Mouse (Mus musculus) myocyte (in vitro differentiated cells): Measurements from ENCODE around the gene Mdm2. TPM values are rescaled to one million over a fixed set of nuclear protein-coding genes. Genes with fewer than 3 reads are reported as not detected.

Source experiments
- H3K27me3 ChIP-seq: one replicate; pipeline ENCODE4 v1.6.1; 2011; ENCODE audit not compliant: control insufficient read depth, insufficient read depth, insufficient read length
- H3K36me3 ChIP-seq: one replicate; pipeline ENCODE4 v1.6.1; 2011; ENCODE audit not compliant: control insufficient read depth, insufficient read depth
- H3K4me2 ChIP-seq: one replicate; pipeline ENCODE4 v1.6.1; 2011; ENCODE audit warnings: low read depth, control low read depth
- H3K4me3 ChIP-seq: one replicate; pipeline ENCODE4 v1.5.1; 2011; ENCODE audit warnings: mild to moderate bottlenecking, control low read depth, moderate library complexity
- H3K79me2 ChIP-seq: one replicate; pipeline ENCODE4 v1.6.1; 2011; ENCODE audit not compliant: control insufficient read depth, insufficient read depth
- H3ac ChIP-seq: one replicate; pipeline ENCODE4 v1.6.1; 2011; ENCODE audit not compliant: control insufficient read depth, insufficient read length
- CEBPB ChIP-seq: IDR thresholded peaks from 2 replicates; pipeline ENCODE4 v1.6.1; 2011; ENCODE audit warnings: mild to moderate bottlenecking, moderate library complexity; ENCODE audit not compliant: poor library complexity, insufficient read depth, severe bottlenecking
- E2F4 ChIP-seq: IDR thresholded peaks from one replicate; pipeline ENCODE4 v1.6.1; 2011; ENCODE audit warnings: mild to moderate bottlenecking, control low read depth, moderate library complexity; ENCODE audit not compliant: insufficient read depth
- MAX ChIP-seq: IDR thresholded peaks from one replicate; pipeline ENCODE4 v1.6.1; 2011; ENCODE audit warnings: low read depth, mild to moderate bottlenecking, control low read depth
- MYOD1 ChIP-seq, 3 experiments: IDR thresholded peaks; one replicate each; pipeline ENCODE4 v1.6.1; 2011; ENCODE audit warnings: control low read depth in 2 of 3, low read depth in 2 of 3, mild to moderate bottlenecking in 2 of 3, moderate library complexity in 1 of 3; ENCODE audit not compliant: insufficient read length in 2 of 3, control insufficient read depth in 1 of 3
- MYOG ChIP-seq, 3 experiments: IDR thresholded peaks; one replicate each; pipeline ENCODE4 v1.6.1; 2011; ENCODE audit warnings: control low read depth in 2 of 3, low read depth in 2 of 3, mild to moderate bottlenecking in 2 of 3; ENCODE audit not compliant: insufficient read length in 2 of 3, control insufficient read depth in 1 of 3, insufficient read depth in 1 of 3
- POLR2A ChIP-seq: IDR thresholded peaks from one replicate; pipeline ENCODE4 v1.6.1; 2011; ENCODE audit warnings: low read depth, mild to moderate bottlenecking, control low read depth, moderate library complexity; ENCODE audit not compliant: insufficient read length
- POLR2AphosphoS2 ChIP-seq: IDR thresholded peaks from one replicate; pipeline ENCODE4 v1.6.1; 2011; ENCODE audit warnings: low read depth, control low read depth; ENCODE audit not compliant: insufficient read length
- REST ChIP-seq: IDR thresholded peaks from one replicate; pipeline ENCODE4 v1.6.1; 2011; ENCODE audit warnings: mild to moderate bottlenecking, control low read depth, moderate library complexity; ENCODE audit not compliant: insufficient read depth, insufficient read length
- SRF ChIP-seq: IDR thresholded peaks from one replicate; pipeline ENCODE4 v1.6.1; 2011; ENCODE audit warnings: low read depth; ENCODE audit not compliant: control insufficient read depth, insufficient read length
- TCF12 ChIP-seq: IDR thresholded peaks from one replicate; pipeline ENCODE4 v1.6.1; 2011; ENCODE audit warnings: mild to moderate bottlenecking, control low read depth; ENCODE audit not compliant: poor library complexity, insufficient read depth, severe bottlenecking
- TCF3 ChIP-seq: IDR thresholded peaks from one replicate; pipeline ENCODE4 v1.6.1; 2011; ENCODE audit warnings: low read depth, control low read depth; ENCODE audit not compliant: insufficient read length
- USF1 ChIP-seq: IDR thresholded peaks from one replicate; pipeline ENCODE4 v1.6.1; 2011; ENCODE audit warnings: low read depth, mild to moderate bottlenecking, control low read depth, moderate library complexity
- polyA plus RNA-seq: library from polyadenylated mRNA; unstranded; fragments of >200 nt; fragmentation: generic; extraction: Trizol; gene quantifications from one replicate; pipeline ENCODE4 v1.2.1, GENCODE M21; 2012; ENCODE audit warnings: missing spikeins

Mdm2 gene
- polyA plus RNA-seq, 1 experiment: 23.2 TPM

GRCm38 (mm10) chr10:117670092-117670491 lies 40.5 kb downstream of the Mdm2 start:
- TF ChIP-seq POLR2A (no peak), POLR2AphosphoS2 (no peak), MYOG (IDR thresholded peaks at IDR 0.05; ENCODE audit: control insufficient read depth in 1 of 3, insufficient read depth in 1 of 3, insufficient read length in 2 of 3, low read depth in 2 of 3) (no peak), MAX (no peak), REST (no peak), TCF12 (no peak), USF1 (no peak), E2F4 (no peak), MYOD1 (IDR thresholded peaks at IDR 0.05; ENCODE audit: control insufficient read depth in 1 of 3, insufficient read length in 2 of 3, low read depth in 2 of 3) (no peak), CEBPB (no peak), TCF3 (no peak), SRF (no peak)
- H3K4me3 ChIP-seq: no peak overlapping the region
- H3K79me2 ChIP-seq: no peaks in the 10 kb centered on the region
- no peaks in the 10 kb centered on the region for H3K27me3 ChIP-seq
- H3K36me3 ChIP-seq: no peaks in the 10 kb centered on the region
- no peak overlapping the region for H3ac ChIP-seq
- no peak overlapping the region for H3K4me2 ChIP-seq

DNA sequence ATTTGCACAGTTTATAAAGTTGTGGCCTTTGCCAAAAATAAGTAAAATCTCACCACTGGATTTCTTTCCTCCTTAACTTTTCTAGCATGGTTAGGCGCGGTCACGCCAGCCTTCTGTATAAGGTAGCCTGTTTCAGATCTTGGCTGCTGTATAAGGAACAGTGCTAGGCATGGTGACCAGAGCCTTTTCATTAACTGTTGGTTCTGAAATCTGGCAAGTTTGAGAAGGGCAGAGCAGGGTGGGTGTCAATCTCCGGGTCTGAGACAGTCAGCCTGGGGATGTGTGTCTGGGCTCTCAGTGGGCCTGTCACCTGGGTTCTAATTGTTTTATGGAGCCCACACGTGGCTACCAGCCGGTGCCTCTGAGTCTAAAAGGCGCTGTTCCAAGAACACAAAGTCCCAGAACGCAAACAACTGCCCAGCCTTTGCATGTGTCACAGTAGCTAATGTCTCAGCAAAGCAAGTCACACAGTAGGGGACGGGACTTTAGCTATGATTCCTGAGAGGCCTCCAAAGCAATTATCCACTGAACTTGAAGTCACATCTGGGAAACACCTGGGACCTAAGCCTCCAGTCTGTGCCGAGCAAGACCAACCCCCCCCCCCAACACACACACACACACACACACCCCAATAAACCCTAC lies 41.0 kb downstream of the Mdm2 start:
- no peaks in the 10 kb centered on the region for H3K27me3 ChIP-seq
- no peaks in the 10 kb centered on the region for H3K79me2 ChIP-seq
- no peaks in the 10 kb centered on the region for H3K36me3 ChIP-seq
- TF ChIP-seq TCF3 (no peak), E2F4 (no peak), POLR2A (no peak)
- no peak overlapping the region for H3ac ChIP-seq
- H3K4me2 ChIP-seq: no peak overlapping the region
- no peak overlapping the region for H3K4me3 ChIP-seq

DNA sequence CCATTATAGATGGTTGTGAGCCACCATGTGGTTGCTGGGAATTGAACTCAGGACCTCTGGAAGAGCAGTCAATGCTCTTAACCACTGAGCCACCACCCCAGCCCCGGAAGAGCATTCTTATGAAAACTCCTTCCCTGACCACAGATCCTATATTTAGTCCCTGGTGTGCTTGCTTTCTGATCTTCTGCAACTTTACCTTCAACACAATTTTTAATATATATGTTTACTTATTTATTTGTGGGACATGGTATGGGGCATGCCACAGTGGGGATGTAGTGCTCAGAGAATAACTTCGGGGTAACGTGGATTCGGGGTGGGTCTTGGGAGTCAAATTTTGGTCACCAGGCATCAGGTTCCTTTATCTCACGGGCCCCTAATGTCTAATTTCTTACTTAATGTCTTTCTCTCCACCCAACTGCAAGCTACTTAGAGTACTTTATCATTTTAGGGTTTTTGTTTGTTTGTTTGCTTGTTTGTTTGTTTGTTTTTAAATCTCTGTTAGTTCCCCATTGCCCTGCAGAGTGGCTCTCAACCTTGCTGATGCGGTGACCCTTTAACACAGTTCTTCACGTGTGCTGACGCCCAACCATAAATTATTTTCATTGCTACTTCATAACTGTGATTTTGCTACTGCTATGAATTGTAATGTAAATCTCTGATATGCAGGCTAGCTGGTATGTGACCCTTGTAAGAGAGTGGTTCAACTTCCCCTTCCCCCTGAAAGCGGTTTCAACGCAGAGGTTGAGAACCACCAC lies 41.8 kb downstream of the Mdm2 start:
- no peak overlapping the region for H3ac ChIP-seq
- H3K27me3 ChIP-seq: no peaks in the 10 kb centered on the region
- H3K36me3 ChIP-seq: no peaks in the 10 kb centered on the region
- H3K4me2 ChIP-seq: no peak overlapping the region
- no peak overlapping the region for H3K4me3 ChIP-seq
- TF ChIP-seq POLR2A: no peak
- TF ChIP-seq CEBPB: no peak
- no peak for TF ChIP-seq MYOD1 (IDR thresholded peaks at IDR 0.05; ENCODE audit: control insufficient read depth in 1 of 3, insufficient read length in 2 of 3, low read depth in 2 of 3)
- TF ChIP-seq TCF12: no peak
- no peak for TF ChIP-seq USF1
- TF ChIP-seq POLR2AphosphoS2: no peak
- TF ChIP-seq MYOG (IDR thresholded peaks at IDR 0.05; ENCODE audit: control insufficient read depth in 1 of 3, insufficient read depth in 1 of 3, insufficient read length in 2 of 3, low read depth in 2 of 3): no peak
- TF ChIP-seq SRF: no peak
- TF ChIP-seq MAX: no peak
- no peak for TF ChIP-seq TCF3
- TF ChIP-seq E2F4: no peak
- no peaks in the 10 kb centered on the region for H3K79me2 ChIP-seq

GRCm38 (mm10) chr10:117667663-117668507 lies 42.7 kb downstream of the Mdm2 start:
- TF ChIP-seq CEBPB: no peak
- no peak for TF ChIP-seq MYOD1 (IDR thresholded peaks at IDR 0.05; ENCODE audit: control insufficient read depth in 1 of 3, insufficient read length in 2 of 3, low read depth in 2 of 3)
- no peak for TF ChIP-seq E2F4
- Histone ChIP-seq H3ac (no peak overlapping the region), H3K4me3 (no peak overlapping the region), H3K27me3 (no peaks in the 10 kb centered on the region), H3K79me2 (no peaks in the 10 kb centered on the region), H3K4me2 (no peak overlapping the region), H3K36me3 (no peaks in the 10 kb centered on the region)
